Mouse (Mus musculus) liver, embryonic 16.5 days (tissue): ENCODE measurements around the gene Ergic3. TPM values are rescaled to one million over a fixed set of nuclear protein-coding genes. Genes with fewer than 3 reads are reported as not detected.
A peak's percentile ranks its signal among the peaks of the same experiment; 100 is the strongest.

Experiments
- ATAC-seq: fragments of 200-750 bp; cut with Nextera tagmentation; 2 replicates; pipeline ENCODE4 v1.8.0; 2017; ENCODE audit warnings: low read depth, mild to moderate bottlenecking, moderate number of reproducible peaks, moderate library complexity
- H3K27ac ChIP-seq: fragments of 300-500 bp; sonication (generic); 2 replicates; pipeline ENCODE4 v1.5.1; 2014; ENCODE audit warnings: mild to moderate bottlenecking, low read length
- H3K27me3 ChIP-seq: fragments of 300-500 bp; sonication (generic); 2 replicates; pipeline ENCODE4 v1.6.1; 2014; ENCODE audit warnings: low read depth, low read length, mixed read lengths; ENCODE audit not compliant: control insufficient read depth, insufficient read depth
- H3K36me3 ChIP-seq: fragments of 300-500 bp; sonication (generic); 2 replicates; pipeline ENCODE4 v1.6.1; 2014; ENCODE audit warnings: mild to moderate bottlenecking; ENCODE audit not compliant: control insufficient read depth, insufficient read depth
- H3K4me1 ChIP-seq: fragments of 300-500 bp; sonication (generic); 2 replicates; pipeline ENCODE4 v1.6.1; 2014; ENCODE audit warnings: low read depth, low read length, mixed read lengths; ENCODE audit not compliant: control insufficient read depth
- H3K4me2 ChIP-seq: fragments of 300-500 bp; sonication (generic); 2 replicates; pipeline ENCODE4 v1.6.1; 2014; ENCODE audit warnings: low read depth, low read length, mixed read lengths
- H3K4me3 ChIP-seq: fragments of 300-500 bp; sonication (generic); 2 replicates; pipeline ENCODE4 v1.5.1; 2014; ENCODE audit warnings: low read depth, mild to moderate bottlenecking, low read length
- H3K9ac ChIP-seq: fragments of 300-500 bp; sonication (generic); 2 replicates; pipeline ENCODE4 v1.6.1; 2014; ENCODE audit warnings: low read depth, low read length
- H3K9me3 ChIP-seq: fragments of 300-500 bp; sonication (generic); replicated peaks from 2 replicates; pipeline ENCODE4 v1.6.1; 2016; ENCODE audit warnings: low read length; ENCODE audit not compliant: control insufficient read depth
- WGBS: fragments of 180-500 bp; shearing (Covaris S2); extraction: QIAGEN DNeasy Blood & Tissue Kit; methylation state at CpG from one replicate; pipeline ENCODE4 v1.1.7; 2014; ENCODE audit not compliant: insufficient replicate concordance; 5-methylcytosine and 5-hydroxymethylcytosine counted together
- polyA plus RNA-seq: library from polyadenylated mRNA; unstranded; fragments of >200 nt; fragmentation: Nextera tagmentation; extraction: Ambion mirVana; gene quantifications from 2 replicates; pipeline ENCODE4 v1.2.1, GENCODE M21; 2015

The Ergic3 gene
- polyA plus RNA-seq, 1 experiment from 2014 or later: 93.9 TPM

- Histone ChIP-seq H3K4me1 (peaks cover 40% of the 10 kb centered on the region), H3K27ac (peak overlapping the region; percentile 16; the same call in 1 of the 2 replicates), H3K9me3 (no peaks in the 10 kb centered on the region), H3K4me2 (no peak overlapping the region; the same call in 1 of the 2 replicates), H3K36me3 (peaks cover 31% of the 10 kb centered on the region), H3K4me3 (no peak overlapping the region), H3K27me3 (no peaks in the 10 kb centered on the region), H3K9ac (no peak overlapping the region; the same call in 1 of the 2 replicates)
- no peak for ATAC-seq
- 83% methylated on average over 6 of the region's 6 CpGs for WGBS
Measured at GRCm38 (mm10) chr2:155987131-155987530, 20.7 kb upstream of the Ergic3 start.

GRCm38 (mm10) chr2:155989085-155989484 lies 18.8 kb upstream of the Ergic3 start:
- Histone ChIP-seq H3K9me3 (no peaks in the 10 kb centered on the region), H3K4me2 (peak overlapping the region; percentile 79), H3K4me3 (peak overlapping the region; percentile 62), H3K9ac (peak overlapping the region; percentile 75), H3K27ac (peak overlapping the region; percentile 91), H3K4me1 (peaks cover 47% of the 10 kb centered on the region), H3K27me3 (no peaks in the 10 kb centered on the region), H3K36me3 (peaks cover 23% of the 10 kb centered on the region)
- peak; percentile 95 for ATAC-seq
- 9% methylated on average over 4 of the region's 4 CpGs for WGBS

GRCm38 (mm10) chr2:155991151-155991550 lies 16.7 kb upstream of the Ergic3 start:
- no peaks in the 10 kb centered on the region for H3K9me3 ChIP-seq
- peaks cover 24% of the 10 kb centered on the region for H3K36me3 ChIP-seq
- H3K9ac ChIP-seq: no peak overlapping the region
- H3K27me3 ChIP-seq: no peaks in the 10 kb centered on the region
- 76% methylated on average over 10 of the region's 10 CpGs for WGBS
- H3K4me3 ChIP-seq: no peak overlapping the region
- ATAC-seq: no peak
- H3K27ac ChIP-seq: no peak overlapping the region
- H3K4me1 ChIP-seq: peaks cover 47% of the 10 kb centered on the region
- H3K4me2 ChIP-seq: peak overlapping the region; percentile 79

GRCm38 (mm10) chr2:155991863-155992321 lies 16.0 kb upstream of the Ergic3 start:
- 72% methylated on average over 14 of the region's 14 CpGs for WGBS
- Histone ChIP-seq H3K4me2 (peak overlapping the region; percentile 79), H3K36me3 (peaks cover 28% of the 10 kb centered on the region), H3K9me3 (no peaks in the 10 kb centered on the region), H3K27me3 (no peaks in the 10 kb centered on the region), H3K4me1 (peaks cover 46% of the 10 kb centered on the region), H3K9ac (peak overlapping the region; percentile 44), H3K4me3 (peak overlapping the region; percentile 39), H3K27ac (peak overlapping the region; percentile 18; the same call in 1 of the 2 replicates)
- peak; percentile 45 for ATAC-seq

- Histone ChIP-seq H3K27me3 (no peaks in the 10 kb centered on the region), H3K9ac (no peak overlapping the region), H3K27ac (no peak overlapping the region), H3K4me1 (peaks cover 17% of the 10 kb centered on the region), H3K4me3 (no peak overlapping the region), H3K36me3 (peaks cover 7% of the 10 kb centered on the region), H3K9me3 (no peaks in the 10 kb centered on the region), H3K4me2 (no peak overlapping the region)
- ATAC-seq: no peak
- 83% methylated on average over 4 of the region's 4 CpGs for WGBS
Measured at GRCm38 (mm10) chr2:156005393-156005792, 2.5 kb upstream of the Ergic3 start.

- ATAC-seq: no peak
- 75% methylated on average over 3 of the region's 3 CpGs for WGBS
- H3K27ac ChIP-seq: no peak overlapping the region
- no peak overlapping the region for H3K4me3 ChIP-seq
- no peak overlapping the region for H3K9ac ChIP-seq
- H3K9me3 ChIP-seq: no peaks in the 10 kb centered on the region
- no peaks in the 10 kb centered on the region for H3K27me3 ChIP-seq
- H3K4me2 ChIP-seq: no peak overlapping the region
- peaks cover 17% of the 10 kb centered on the region for H3K36me3 ChIP-seq
- peaks cover 25% of the 10 kb centered on the region for H3K4me1 ChIP-seq
Measured at GRCm38 (mm10) chr2:156018106-156018505, 10.3 kb downstream of the Ergic3 start.

GRCm38 (mm10) chr2:156021219-156021618 lies 13.4 kb downstream of the Ergic3 start:
- Histone ChIP-seq H3K9ac (no peak overlapping the region), H3K36me3 (peaks cover 8% of the 10 kb centered on the region; the same call in 1 of the 2 replicates), H3K9me3 (no peaks in the 10 kb centered on the region), H3K27ac (peak overlapping the region; percentile 12; the same call in 1 of the 2 replicates), H3K27me3 (no peaks in the 10 kb centered on the region), H3K4me3 (no peak overlapping the region), H3K4me1 (peaks cover 27% of the 10 kb centered on the region), H3K4me2 (no peak overlapping the region)
- 33% methylated on average over 8 of the region's 8 CpGs for WGBS
- ATAC-seq: peak; percentile 78

- H3K4me3 ChIP-seq: no peak overlapping the region
- H3K4me1 ChIP-seq: peaks cover 27% of the 10 kb centered on the region
- H3K36me3 ChIP-seq: 0 out of 2 replicates have a peak, but pooled peaks cover 4% of the 10 kb centered on the region
- peak; percentile 24; the same call in 1 of the 2 replicates for ATAC-seq
- H3K9me3 ChIP-seq: no peaks in the 10 kb centered on the region
- H3K27me3 ChIP-seq: no peaks in the 10 kb centered on the region
- H3K9ac ChIP-seq: no peak overlapping the region
- no peak overlapping the region for H3K4me2 ChIP-seq
- no peak overlapping the region for H3K27ac ChIP-seq
- 64% methylated on average over 2 of the region's 2 CpGs for WGBS
Measured at GRCm38 (mm10) chr2:156021765-156022164, 13.9 kb downstream of the Ergic3 start.

- H3K27ac ChIP-seq: no peak overlapping the region
- ATAC-seq: no peak
- H3K27me3 ChIP-seq: no peaks in the 10 kb centered on the region
- H3K4me1 ChIP-seq: peaks cover 23% of the 10 kb centered on the region
- H3K4me3 ChIP-seq: no peak overlapping the region
- H3K9me3 ChIP-seq: no peaks in the 10 kb centered on the region
- H3K36me3 ChIP-seq: no peaks in the 10 kb centered on the region
- no peak overlapping the region for H3K9ac ChIP-seq
- H3K4me2 ChIP-seq: no peak overlapping the region
Measured at GRCm38 (mm10) chr2:156025482-156025881, 17.6 kb downstream of the Ergic3 start.
